Mouse (Mus musculus) bone marrow macrophage, adult 2 months (primary cell): ENCODE measurements around the gene Fam83e.

Source experiments
- CTCF ChIP-seq: IDR thresholded peaks from 2 replicates; pipeline ENCODE4 v1.5.1; 2012; ENCODE audit warnings: low read depth, mild to moderate bottlenecking, low read length, moderate library complexity
- POLR2A ChIP-seq: IDR thresholded peaks from 2 replicates; pipeline ENCODE4 v1.6.1; 2012; ENCODE audit warnings: mild to moderate bottlenecking, low read depth, low read length, borderline replicate concordance

- TF ChIP-seq POLR2A (no peak), CTCF (no peak)
These were observed 1.1 kb upstream of the Fam83e start for GRCm38 (mm10) chr7:45719738-45720412.
